Mouse (Mus musculus) adrenal gland, postnatal 14 days (tissue): ENCODE results near the gene Cblc. TPM values are rescaled to one million over a fixed set of nuclear protein-coding genes. Genes with fewer than 3 reads are reported as not detected.

Experiments used
- DNase-seq: peaks from one replicate; pipeline ENCODE4 v3.0.0; 2021; ENCODE audit warnings: mixed read lengths
- total RNA-seq: library from RNA; stranded (reverse); gene quantifications from 2 replicates; pipeline ENCODE4 v1.2.3, GENCODE M21; 2021

Gene Cblc
- total RNA-seq, 1 experiment from 2014 or later = 1.4 TPM

- peak; percentile 97 for DNase-seq
These were observed 46.2 kb downstream of the Cblc start, which contains the start of gene Nectin2 for GRCm38 (mm10) chr7:19750217-19751069. Gene Nectin2, minus strand, starts transcription at chr7:19750483.

DNA sequence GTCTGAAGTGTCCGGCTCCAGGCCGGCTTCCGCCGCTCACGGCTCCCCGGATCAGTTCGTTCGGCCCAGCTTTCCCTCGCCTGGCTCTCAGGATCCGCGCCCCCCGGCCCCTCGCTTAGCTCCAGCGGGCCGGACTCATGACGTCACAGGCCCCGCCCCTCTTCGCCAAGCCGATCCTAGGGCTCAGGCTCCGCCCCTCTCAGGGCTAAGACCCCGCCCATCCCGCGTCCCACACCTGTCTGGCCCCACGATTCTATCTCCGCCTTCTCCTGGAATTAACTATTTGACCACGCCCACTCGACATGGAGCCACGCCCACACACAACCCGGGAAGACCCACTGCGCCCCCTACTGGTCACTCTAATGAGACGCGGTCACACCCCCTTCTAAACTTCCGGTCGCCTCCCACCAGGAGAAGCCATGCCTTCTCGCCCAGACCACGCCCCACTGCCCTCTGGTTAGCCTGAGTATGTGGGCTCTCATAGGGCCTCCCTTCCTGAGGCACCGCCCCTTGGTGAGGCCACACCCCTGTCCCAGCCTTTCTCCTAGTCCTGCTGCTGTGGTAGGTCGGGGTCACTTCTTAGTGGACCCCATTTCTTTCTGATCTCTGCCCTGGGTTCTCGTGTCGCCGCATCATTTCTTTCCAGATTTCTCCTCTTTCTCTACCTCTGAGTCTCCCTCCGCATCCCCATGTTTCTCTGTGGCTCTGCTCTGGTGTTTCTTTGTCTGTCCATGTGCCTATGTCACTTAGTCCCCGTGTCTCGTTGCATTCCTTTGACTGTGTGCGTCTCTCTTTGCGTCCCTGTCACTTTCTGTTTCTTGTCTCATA, 47.0 kb downstream of the Cblc start:
- DNase-seq = peak; percentile 99

DNA sequence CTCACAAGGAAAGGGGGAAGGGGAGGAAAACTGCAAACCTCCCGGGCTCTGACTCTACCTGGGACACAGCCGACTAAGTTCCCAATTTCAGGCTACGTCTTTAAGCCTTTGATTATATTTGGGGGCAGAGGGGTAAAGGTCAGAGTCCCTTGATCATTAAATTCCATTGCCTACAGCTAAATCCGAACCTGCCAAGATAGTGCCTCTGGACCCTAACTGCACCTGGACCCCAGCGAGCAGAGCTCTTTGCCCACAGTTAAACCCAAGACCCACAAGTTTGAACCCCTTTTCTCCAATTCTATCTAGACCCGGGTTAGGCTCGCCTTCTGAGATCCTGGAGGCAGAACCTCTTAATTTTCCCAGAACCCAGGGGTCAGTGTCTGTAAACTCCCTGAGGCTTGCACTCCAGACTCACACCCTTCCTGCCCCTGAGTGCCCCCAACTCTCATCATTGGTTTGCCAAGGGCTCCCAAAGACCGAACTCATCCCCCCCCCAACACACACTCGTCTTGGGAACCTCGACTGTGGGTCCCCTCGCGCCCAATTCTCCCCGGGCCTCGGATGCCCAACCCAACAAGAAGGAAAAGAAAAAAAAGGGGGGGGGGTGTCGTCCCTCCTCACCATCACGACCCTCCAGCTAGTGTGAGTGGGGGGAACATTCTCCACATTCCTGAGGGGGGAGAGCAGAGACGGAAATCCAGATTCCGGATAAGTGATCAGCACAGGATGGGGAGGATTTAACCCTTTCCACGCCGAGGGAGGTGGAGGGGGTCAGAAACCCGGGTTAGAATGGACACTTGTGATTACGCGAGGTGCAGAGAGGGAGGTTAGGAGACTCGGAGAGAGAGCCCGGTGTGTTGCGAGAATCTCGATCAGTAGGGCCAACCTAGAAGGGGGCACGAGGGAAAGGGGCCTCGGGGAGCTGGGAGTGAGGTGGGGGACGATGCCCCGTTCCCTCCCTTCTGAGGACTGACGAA, 48.1 kb downstream of the Cblc start:
- DNase-seq = peak; percentile 60

DNA sequence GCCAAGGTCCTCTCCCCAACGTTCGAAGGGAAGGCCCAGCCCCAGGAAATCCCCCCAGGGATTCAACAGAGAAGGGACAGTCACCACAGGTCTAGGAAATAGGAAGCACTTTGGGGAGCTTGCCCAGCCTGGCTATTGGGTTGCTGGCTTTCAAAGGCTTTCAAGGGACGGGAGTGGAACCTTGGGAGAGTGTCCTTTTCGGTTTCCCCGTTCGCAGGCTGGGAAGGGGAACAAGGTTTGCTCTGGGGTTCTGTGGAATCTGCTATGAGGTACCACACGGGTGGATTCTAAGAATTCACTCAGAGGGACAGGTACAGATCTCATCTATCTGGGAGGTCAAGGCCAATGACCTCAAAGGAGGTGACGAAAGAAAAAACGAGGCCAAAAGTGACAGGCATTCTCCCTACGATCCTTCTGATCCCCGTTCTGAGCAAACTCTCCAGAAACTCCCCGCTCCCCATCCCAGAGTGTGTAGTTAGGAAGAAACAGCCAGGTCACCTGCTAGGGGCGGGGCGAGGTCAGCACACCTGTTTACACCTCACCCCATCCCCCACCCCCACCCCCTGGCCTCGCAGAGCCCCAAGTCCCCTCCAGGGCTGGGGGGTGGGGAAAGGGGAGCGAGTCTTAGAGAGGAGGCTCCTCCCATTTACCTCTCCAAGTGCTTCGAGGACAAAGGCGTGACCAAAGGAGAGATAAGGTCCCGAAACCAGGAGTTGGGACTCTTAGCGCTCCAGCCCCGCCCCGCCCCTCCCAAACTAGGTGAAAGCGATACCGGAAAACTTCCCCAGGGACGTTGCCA, 49.0 kb downstream of the Cblc start:
- peak; percentile 57 for DNase-seq

DNA sequence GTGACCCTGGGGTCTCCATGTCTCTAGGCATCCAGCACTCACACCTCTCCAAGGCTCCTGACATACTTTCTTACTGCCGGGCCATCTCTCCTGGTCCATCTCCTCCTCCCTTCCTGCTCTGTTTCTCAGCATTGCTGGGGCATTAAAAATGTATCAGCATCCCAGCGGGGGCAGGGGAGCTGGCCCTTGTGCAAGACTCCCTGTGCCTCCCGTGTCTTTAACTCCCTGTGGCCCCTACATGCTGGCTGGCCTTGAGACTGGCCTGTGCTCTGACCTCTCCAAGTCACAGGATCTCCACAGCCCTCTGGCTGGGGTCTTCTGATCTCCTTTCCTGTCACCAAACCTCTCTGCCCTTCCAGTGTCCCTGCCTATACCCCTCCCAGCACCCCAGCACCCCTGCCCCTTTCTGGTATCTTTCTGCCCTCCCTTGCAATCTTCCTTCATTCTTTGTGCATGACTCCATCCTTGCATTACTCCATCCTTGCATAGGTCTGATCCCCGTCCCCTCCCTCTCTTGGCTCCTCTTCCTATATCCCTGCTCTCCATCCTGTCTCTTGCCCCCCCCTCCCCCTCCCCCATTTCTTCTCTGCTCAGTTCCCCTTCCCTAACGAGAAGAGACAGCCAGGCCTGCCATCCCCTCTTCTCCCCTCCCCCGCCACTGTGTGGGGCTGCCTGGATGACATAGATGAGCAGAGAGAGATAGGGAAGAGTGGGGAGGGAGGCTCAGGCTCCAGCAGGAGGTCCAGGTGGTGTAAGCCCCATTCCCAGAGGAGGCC, 50.0 kb downstream of the Cblc start:
- DNase-seq = no peak

GRCm38 (mm10) chr7:19745971-19746370, 50.6 kb downstream of the Cblc start:
- no peak for DNase-seq

DNA sequence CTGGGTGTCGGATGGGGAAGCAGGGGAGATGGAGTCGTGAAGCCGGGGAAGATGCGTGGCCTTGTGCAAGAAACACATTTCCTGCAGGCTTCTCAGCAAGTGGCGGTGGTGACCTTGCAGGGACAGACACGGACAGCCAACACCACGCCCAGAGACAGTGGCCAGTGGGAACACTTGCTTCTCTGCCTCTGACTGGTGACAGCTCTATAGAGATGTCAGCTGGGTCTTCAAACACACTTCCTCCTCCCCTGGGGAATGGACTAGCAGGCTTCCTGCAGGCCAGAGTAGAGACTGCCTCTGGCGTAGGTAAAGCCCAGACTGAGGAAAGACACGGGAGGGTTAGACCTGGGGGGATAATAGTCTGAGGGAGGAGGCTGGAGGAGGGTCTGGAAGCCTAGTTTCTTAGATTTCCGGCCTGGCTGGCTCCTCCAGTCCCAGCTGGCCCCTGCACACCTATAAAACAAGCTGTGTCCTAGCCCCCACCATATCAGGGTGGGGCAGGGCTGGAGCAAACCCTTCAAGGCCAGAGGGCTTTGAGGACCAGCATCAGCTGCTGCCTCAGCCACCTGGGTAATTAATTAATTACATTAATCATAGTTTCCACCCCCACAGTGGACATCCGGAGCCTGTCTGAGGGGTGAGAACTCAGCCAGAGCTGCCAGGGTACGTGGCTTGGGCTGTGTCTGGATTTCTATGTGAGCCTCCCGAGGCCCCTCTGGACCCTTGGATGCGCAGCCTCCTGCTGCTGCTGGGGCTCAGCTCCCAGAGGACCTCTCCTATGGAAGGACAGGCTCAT, 51.8 kb downstream of the Cblc start:
- DNase-seq = peak; percentile 84

DNA sequence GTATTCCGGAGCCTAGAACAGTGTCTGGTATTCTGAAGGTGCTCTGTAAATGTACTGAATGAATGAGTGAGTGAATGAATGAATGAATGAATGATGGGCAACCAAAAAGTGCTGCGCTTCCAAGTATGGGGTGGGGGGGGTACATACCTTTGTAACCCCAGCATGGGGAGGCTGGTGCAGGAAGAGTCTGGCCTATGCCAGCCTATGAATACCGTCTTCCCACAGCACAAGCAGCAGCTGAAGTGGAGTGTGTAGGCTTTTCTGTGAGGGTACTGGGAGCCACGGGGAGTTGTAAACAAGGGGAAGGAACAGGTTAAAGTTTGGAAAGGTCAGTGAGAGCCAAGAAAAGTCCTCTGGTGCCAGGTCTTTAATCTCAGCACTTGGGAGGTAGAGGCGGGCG, 52.8 kb downstream of the Cblc start:
- DNase-seq = no peak

GRCm38 (mm10) chr7:19742468-19742867, 54.1 kb downstream of the Cblc start:
- no peak for DNase-seq

- peak; percentile 74 for DNase-seq
These were observed 55.1 kb downstream of the Cblc start for GRCm38 (mm10) chr7:19741329-19742031.

GRCm38 (mm10) chr7:19740269-19740668, 56.3 kb downstream of the Cblc start:
- DNase-seq = peak; percentile 63

DNA sequence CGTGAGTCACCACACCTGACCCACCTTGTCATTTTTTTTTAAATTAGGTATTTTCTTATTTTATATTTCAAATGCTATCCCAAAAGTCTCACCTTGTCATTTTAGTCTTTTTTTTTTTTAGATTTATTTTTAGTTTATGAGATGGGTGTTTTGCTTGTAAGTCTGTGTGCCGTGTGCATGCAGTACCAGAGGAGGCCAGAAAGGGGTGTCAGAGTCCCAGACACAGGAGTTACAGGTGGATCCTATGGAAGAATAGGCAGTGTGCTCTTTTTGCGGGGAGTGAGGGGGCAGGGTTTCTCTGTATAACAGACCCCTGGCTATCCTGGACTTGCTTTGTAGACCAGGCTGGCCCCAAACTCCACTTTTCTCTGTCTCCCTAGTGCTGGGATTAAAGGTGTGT, 57.8 kb downstream of the Cblc start:
- DNase-seq = no peak

DNA sequence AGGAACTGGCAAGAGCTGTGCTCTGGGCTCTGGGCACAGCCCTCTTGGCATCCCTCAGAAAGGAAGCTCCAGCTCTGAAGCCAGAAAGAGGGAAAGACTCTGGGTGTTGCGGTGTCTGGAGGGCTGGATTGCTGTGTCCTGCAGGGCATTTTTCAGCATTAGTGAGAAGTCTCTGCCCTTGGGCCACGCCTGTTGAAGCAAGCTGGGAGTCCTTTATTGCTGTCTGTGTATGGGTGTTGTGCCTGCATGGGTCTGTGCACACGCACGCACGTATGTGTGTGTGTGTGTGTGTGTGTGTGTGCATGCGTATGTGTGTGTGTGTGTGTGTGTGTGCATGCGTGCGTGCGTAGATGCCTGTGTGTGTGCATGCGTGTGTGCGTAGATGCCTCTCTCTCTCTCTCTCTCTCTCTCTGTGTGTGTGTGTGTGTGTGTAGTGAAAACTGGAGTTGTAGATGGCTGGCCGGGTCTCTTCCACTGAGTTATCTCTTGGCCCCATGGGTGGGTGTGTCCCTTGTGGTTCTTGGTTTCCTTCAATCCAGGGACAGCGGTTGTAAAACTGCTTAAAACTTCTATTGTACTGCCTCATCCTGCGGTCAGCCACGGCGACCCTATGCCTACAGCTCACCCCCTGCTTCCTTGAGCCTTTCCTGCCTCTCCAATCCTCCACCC, 60.1 kb downstream of the Cblc start:
- DNase-seq = peak; percentile 45

GRCm38 (mm10) chr7:19734178-19734666, 62.4 kb downstream of the Cblc start:
- DNase-seq = peak; percentile 32
